Comparison of ENCODE assay signal across 12 mouse cellular contexts in genomic region chr4:45822781-45823575, GRCm38 (mm10). TPM values are rescaled to one million over a fixed set of nuclear protein-coding genes. Genes with fewer than 3 reads are reported as not detected.
A peak's percentile ranks its signal among the peaks of the same experiment; 100 is the strongest.
DNase-seq lines count a peak whose midpoint lies in the region; ATAC-seq and TF ChIP-seq lines count a peak whose summit lies in the region.
"Had no signal": no experiment of that assay in that cellular context is flagged by ENCODE, and none has a peak within 500 bp of the region (broad histone marks: within the 10 kb centered on the region; RNA-seq: fewer than 3 reads in every experiment).

No protein-coding gene starts in this region.

- H3K9ac ChIP-seq in forebrain, postnatal 0 days, result peak overlapping the region; percentile 87
- peak overlapping the region; percentile 84; the same call in 1 of the 2 replicates for H3K9ac ChIP-seq in midbrain, embryonic 12.5 days (replicated peaks)
- H3K9ac ChIP-seq: lung, embryonic 15.5 days had no signal

- peak overlapping the region; percentile 75 for H3K4me2 ChIP-seq in forebrain, postnatal 0 days (ENCODE audit: low read depth)
- H3K4me2 ChIP-seq in midbrain, embryonic 12.5 days (replicated peaks), result peak overlapping the region; percentile 68
- H3K4me2 ChIP-seq: lung, embryonic 15.5 days had no signal

- intact Hi-C loops in left cerebral cortex, postnatal 4 days (cut with DNase I), result no loop called here

- H3K27ac ChIP-seq in forebrain, postnatal 0 days (ENCODE audit: low read depth, low read length), result peak overlapping the region; percentile 90
- peak overlapping the region; percentile 97 for H3K27ac ChIP-seq in midbrain, embryonic 12.5 days (replicated peaks)
- H3K27ac ChIP-seq: layer of hippocampus, adult 2 months; lung, embryonic 15.5 days had no signal

- ATAC-seq in forebrain, postnatal 0 days, result peak; percentile 36; the same call in 1 of the 2 replicates
- peak; percentile 41 for ATAC-seq in midbrain, embryonic 12.5 days (ENCODE audit: low FRiP score, low read depth)

- 8% methylated on average over 11 of the region's 11 CpGs for WGBS in forebrain, postnatal 0 days
- 7% methylated on average over 11 of the region's 11 CpGs for WGBS in midbrain, embryonic 12.5 days

- H3K9me3 ChIP-seq in forebrain, postnatal 0 days (ENCODE audit: low read length), result no peaks in the 10 kb centered on the region
- H3K9me3 ChIP-seq in midbrain, embryonic 12.5 days, result no peaks in the 10 kb centered on the region
- H3K9me3 ChIP-seq: lung, embryonic 15.5 days had no signal

- peaks cover 37% of the 10 kb centered on the region for H3K4me1 ChIP-seq in forebrain, postnatal 0 days (ENCODE audit: insufficient read depth)
- peaks cover 90% of the 10 kb centered on the region for H3K4me1 ChIP-seq in midbrain, embryonic 12.5 days

- peak overlapping the region; percentile 62 for H3K4me3 ChIP-seq in forebrain, postnatal 0 days (ENCODE audit: low read depth, low read length)
- peak overlapping the region; percentile 66; the same call in 1 of the 2 replicates for H3K4me3 ChIP-seq in midbrain, embryonic 12.5 days
- H3K4me3 ChIP-seq: layer of hippocampus, adult 2 months; lung, embryonic 15.5 days had no signal

- no peaks in the 10 kb centered on the region for H3K27me3 ChIP-seq in forebrain, postnatal 0 days (ENCODE audit: insufficient read depth, low read length)
- peaks cover 53% of the 10 kb centered on the region for H3K27me3 ChIP-seq in midbrain, embryonic 12.5 days

- TF ChIP-seq CTCF in forebrain, postnatal 0 days (IDR thresholded peaks at IDR 0.05; ENCODE audit: low read depth), result no peak

- H3K36me3 ChIP-seq in forebrain, postnatal 0 days (ENCODE audit: insufficient read depth), result no peaks in the 10 kb centered on the region; the same call in 1 of the 2 replicates
- peaks cover 6% of the 10 kb centered on the region; the same call in 1 of the 2 replicates for H3K36me3 ChIP-seq in midbrain, embryonic 12.5 days
- H3K36me3 ChIP-seq: lung, embryonic 15.5 days had no signal

- peak; percentile 10 for DNase-seq in brain, adult 2 months (ENCODE audit: low read depth, low spot score)
- peak; percentile 68 for DNase-seq in embryo, embryonic 11 days
- peak; percentile 83 for DNase-seq in forebrain, postnatal 0 days
- DNase-seq in testis, postnatal 10 days (ENCODE audit: low spot score), result no peak
- no peak for DNase-seq in thymus, postnatal 25 days
- DNase-seq in left cerebral cortex, postnatal 4 days, result no peak
- DNase-seq: cerebellum, postnatal 36 days; heart, postnatal 10 days; kidney, adult 18-20 months had no signal

RNA-seq across cellular contexts. Expression of gene Igfbpl1, which starts 3.7 kb away (rescaled TPM):
- total RNA-seq in forebrain, postnatal 0 days (2014; rRNA removed), result 102 and 123 TPM in 2 replicates
- polyA plus RNA-seq in forebrain, postnatal 0 days (2015; fragmentation: Nextera tagmentation; extraction: Ambion mirVana), result 41.0 and 55.1 TPM in 2 replicates
- 63.3 and 69.5 TPM in 2 replicates for polyA plus RNA-seq in midbrain, embryonic 12.5 days (2016; fragmentation: Nextera tagmentation; extraction: Ambion mirVana)
- 10 to 100 TPM; 35.5 to 36.2 TPM for total RNA-seq in left cerebral cortex, postnatal 4 days (2021)

RNA-seq across cellular contexts. Expression of gene Aldh1b1, which starts 24.2 kb away (rescaled TPM):
- 56.4 and 57.6 TPM in 2 replicates for total RNA-seq in forebrain, postnatal 0 days (2014; rRNA removed)
- polyA plus RNA-seq in forebrain, postnatal 0 days (2015; fragmentation: Nextera tagmentation; extraction: Ambion mirVana), result 37.1 and 39.2 TPM in 2 replicates
- 8.6 and 9.0 TPM in 2 replicates for polyA plus RNA-seq in midbrain, embryonic 12.5 days (2016; fragmentation: Nextera tagmentation; extraction: Ambion mirVana)
- 10 to 100 TPM; 27.9 to 28.0 TPM for total RNA-seq in left cerebral cortex, postnatal 4 days (2021)

RNA-seq across cellular contexts. Expression of gene Stra6l, which starts 25.5 kb away (rescaled TPM):
- total RNA-seq in forebrain, postnatal 0 days (2014; rRNA removed), result 0.29 and 0.46 TPM in 2 replicates
- 0.38 and 0.47 TPM in 2 replicates for polyA plus RNA-seq in forebrain, postnatal 0 days (2015; fragmentation: Nextera tagmentation; extraction: Ambion mirVana)
- 0.81 and 1.3 TPM in 2 replicates for polyA plus RNA-seq in midbrain, embryonic 12.5 days (2016; fragmentation: Nextera tagmentation; extraction: Ambion mirVana)
- total RNA-seq in left cerebral cortex, postnatal 4 days (2021), result under 1 TPM; 0.16 to 0.20 TPM
- total RNA-seq: heart, postnatal 10 days; layer of hippocampus, adult 2 months had no signal
- polyA plus RNA-seq: lung, embryonic 15.5 days had no signal

Comparison
In these comparisons a context has a peak if more than half of its experiments do, and no peak if none do; other contexts are left out.
1. DNase-seq: peak in brain, adult 2 months (single experiment), embryo, embryonic 11 days (single experiment) and forebrain, postnatal 0 days (single experiment); none in testis, postnatal 10 days (single experiment), thymus, postnatal 25 days (single experiment) and left cerebral cortex, postnatal 4 days (single experiment).